Mouse (Mus musculus) liver, adult 2 months (tissue): Measurements from ENCODE around the gene Tbc1d16.
"Not testable (repeated sequence)": the region's sequence is repeated elsewhere in the genome, so short reads cannot be mapped to it uniquely, and the experiment has no call there.

Experiments used
- CTCF ChIP-seq: fragments of 200-500 bp; IDR thresholded peaks from 2 replicates; pipeline ENCODE4 v1.5.1; 2011; ENCODE audit warnings: low read depth, low read length, control low read depth
- POLR2A ChIP-seq: fragments of 200-500 bp; IDR thresholded peaks from 2 replicates; pipeline ENCODE4 v1.6.1; 2011; ENCODE audit warnings: low read length, control low read depth; ENCODE audit not compliant: insufficient read depth; ENCODE audit errors: extremely low read depth

DNA sequence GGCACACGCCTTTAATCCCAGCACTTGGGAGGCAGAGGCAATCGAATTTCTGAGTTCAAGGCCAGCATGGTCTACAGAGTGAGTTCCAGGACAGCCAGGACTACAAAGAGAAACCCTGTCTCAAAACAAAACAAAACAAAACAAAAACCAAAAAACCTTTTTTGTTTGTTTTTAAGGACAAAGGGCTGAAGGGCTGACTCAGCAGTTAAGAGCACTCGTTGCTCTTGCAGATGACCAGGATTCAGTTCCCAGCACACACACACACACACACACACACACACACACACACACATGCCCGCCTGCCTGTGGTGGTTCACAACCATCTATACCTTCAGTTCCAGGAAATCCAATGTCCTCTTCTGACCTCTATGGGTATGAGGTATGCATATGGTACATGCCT is 127.9 kb downstream of the Tbc1d16 start:
- TF ChIP-seq CTCF, POLR2A: not testable (repeated sequence)
